Mouse (Mus musculus): ENCODE measurements around the gene Olfr1357. TPM values are rescaled to one million over a fixed set of nuclear protein-coding genes. Genes with fewer than 3 reads are reported as not detected.
"Not testable (repeated sequence)": the region's sequence is repeated elsewhere in the genome, so short reads cannot be mapped to it uniquely, and the experiment has no call there.

Gene Olfr1357
- polyA plus RNA-seq (2015; fragmentation: Nextera tagmentation; extraction: Ambion mirVana) = not detected in 2 replicates

- 94% methylated on average over 1 of the region's 1 CpGs for WGBS
- H3K27me3 ChIP-seq (ENCODE audit: control insufficient read depth, insufficient read depth, low read length) = no peaks in the 10 kb centered on the region
- H3K4me1 ChIP-seq (ENCODE audit: control insufficient read depth, insufficient read depth, low read length) = no peaks in the 10 kb centered on the region
Observed at GRCm38 (mm10) chr10:78617974-78618373, at the start of gene Olfr1357. TSS of gene Olfr1357 (minus strand) at chr10:78618074.

GRCm38 (mm10) chr10:78666696-78667095 lies 48.8 kb upstream of the Olfr1357 start:
- H3K9me3 ChIP-seq (replicated peaks; ENCODE audit: control insufficient read depth, low read length); ATAC-seq (replicated peaks; ENCODE audit: extremely low read depth, insufficient read depth, low FRiP score): not testable (repeated sequence)

More at GRCm38 (mm10) chr10:78617974-78618373, at the start of gene Olfr1357:
- Histone ChIP-seq H3K4me2 (ENCODE audit: low read depth, low read length) (no peak within 1 kb of the TSS), H3K4me3 (ENCODE audit: low read length) (no peak within 1 kb of the TSS), H3K36me3 (ENCODE audit: control insufficient read depth, insufficient read depth) (no peaks in the 10 kb centered on the region), H3K9me3 (replicated peaks; ENCODE audit: control insufficient read depth, low read length) (no peaks in the 10 kb centered on the region), H3K27ac (ENCODE audit: low read length) (no peak within 1 kb of the TSS), H3K9ac (ENCODE audit: low read length) (no peak within 1 kb of the TSS)
- ATAC-seq (replicated peaks; ENCODE audit: extremely low read depth, insufficient read depth, low FRiP score) = no peak

GRCm38 (mm10) chr10:78664546-78664945 lies 46.7 kb upstream of the Olfr1357 start:
- Histone ChIP-seq H3K4me3 (ENCODE audit: low read length) (no peak overlapping the region), H3K27ac (ENCODE audit: low read length) (no peak overlapping the region), H3K4me1 (ENCODE audit: control insufficient read depth, insufficient read depth, low read length) (no peaks in the 10 kb centered on the region), H3K27me3 (ENCODE audit: control insufficient read depth, insufficient read depth, low read length) (no peaks in the 10 kb centered on the region), H3K9ac (ENCODE audit: low read length) (no peak overlapping the region), H3K36me3 (ENCODE audit: control insufficient read depth, insufficient read depth) (no peaks in the 10 kb centered on the region), H3K9me3 (replicated peaks; ENCODE audit: control insufficient read depth, low read length) (no peaks in the 10 kb centered on the region), H3K4me2 (ENCODE audit: low read depth, low read length) (no peak overlapping the region)
- ATAC-seq (replicated peaks; ENCODE audit: extremely low read depth, insufficient read depth, low FRiP score) = no peak
- whole genome bisulfite sequencing = 88% methylated on average over 1 of the region's 1 CpGs

More at GRCm38 (mm10) chr10:78666696-78667095, 48.8 kb upstream of the Olfr1357 start:
- not testable (repeated sequence) for H3K36me3 ChIP-seq (ENCODE audit: control insufficient read depth, insufficient read depth); H3K9ac ChIP-seq (ENCODE audit: low read length); H3K4me3 ChIP-seq (ENCODE audit: low read length); H3K4me1 ChIP-seq (ENCODE audit: control insufficient read depth, insufficient read depth, low read length); H3K4me2 ChIP-seq (ENCODE audit: low read depth, low read length); H3K27ac ChIP-seq (ENCODE audit: low read length); H3K27me3 ChIP-seq (ENCODE audit: control insufficient read depth, insufficient read depth, low read length)
- 89% methylated on average over 10 of the region's 10 CpGs for WGBS

- Histone ChIP-seq H3K4me1 (ENCODE audit: control insufficient read depth, insufficient read depth, low read length) (no peaks in the 10 kb centered on the region), H3K27me3 (ENCODE audit: control insufficient read depth, insufficient read depth, low read length) (no peaks in the 10 kb centered on the region), H3K36me3 (ENCODE audit: control insufficient read depth, insufficient read depth) (no peaks in the 10 kb centered on the region), H3K27ac (ENCODE audit: low read length) (no peak overlapping the region), H3K9me3 (replicated peaks; ENCODE audit: control insufficient read depth, low read length) (no peaks in the 10 kb centered on the region), H3K9ac (ENCODE audit: low read length) (no peak overlapping the region), H3K4me2 (ENCODE audit: low read depth, low read length) (no peak overlapping the region), H3K4me3 (ENCODE audit: low read length) (no peak overlapping the region)
- 60% methylated on average over 1 of the region's 1 CpGs for WGBS
- no peak for ATAC-seq (replicated peaks; ENCODE audit: extremely low read depth, insufficient read depth, low FRiP score)
Observed at GRCm38 (mm10) chr10:78661198-78661597, 43.3 kb upstream of the Olfr1357 start.

- Histone ChIP-seq H3K9ac (ENCODE audit: low read length) (no peak overlapping the region), H3K4me2 (ENCODE audit: low read depth, low read length) (no peak overlapping the region), H3K9me3 (replicated peaks; ENCODE audit: control insufficient read depth, low read length) (no peaks in the 10 kb centered on the region), H3K36me3 (ENCODE audit: control insufficient read depth, insufficient read depth) (no peaks in the 10 kb centered on the region), H3K27ac (ENCODE audit: low read length) (no peak overlapping the region), H3K27me3 (ENCODE audit: control insufficient read depth, insufficient read depth, low read length) (no peaks in the 10 kb centered on the region), H3K4me1 (ENCODE audit: control insufficient read depth, insufficient read depth, low read length) (no peaks in the 10 kb centered on the region), H3K4me3 (ENCODE audit: low read length) (no peak overlapping the region)
- WGBS = 13% methylated on average over 6 of the region's 6 CpGs
- ATAC-seq (replicated peaks; ENCODE audit: extremely low read depth, insufficient read depth, low FRiP score) = no peak
Observed at GRCm38 (mm10) chr10:78632311-78632710, 14.4 kb upstream of the Olfr1357 start.

- Histone ChIP-seq H3K36me3 (ENCODE audit: control insufficient read depth, insufficient read depth) (no peaks in the 10 kb centered on the region), H3K4me1 (ENCODE audit: control insufficient read depth, insufficient read depth, low read length) (no peaks in the 10 kb centered on the region), H3K4me3 (ENCODE audit: low read length) (no peak overlapping the region), H3K27me3 (ENCODE audit: control insufficient read depth, insufficient read depth, low read length) (no peaks in the 10 kb centered on the region), H3K4me2 (ENCODE audit: low read depth, low read length) (no peak overlapping the region), H3K9me3 (replicated peaks; ENCODE audit: control insufficient read depth, low read length) (no peaks in the 10 kb centered on the region), H3K9ac (ENCODE audit: low read length) (no peak overlapping the region), H3K27ac (ENCODE audit: low read length) (no peak overlapping the region)
- no peak for ATAC-seq (replicated peaks; ENCODE audit: extremely low read depth, insufficient read depth, low FRiP score)
- 74% methylated on average over 4 of the region's 4 CpGs for WGBS
Observed at GRCm38 (mm10) chr10:78630194-78630593, 12.3 kb upstream of the Olfr1357 start.

- not testable (repeated sequence) for H3K4me3 ChIP-seq (ENCODE audit: low read length); H3K36me3 ChIP-seq (ENCODE audit: control insufficient read depth, insufficient read depth); H3K27ac ChIP-seq (ENCODE audit: low read length); ATAC-seq (replicated peaks; ENCODE audit: extremely low read depth, insufficient read depth, low FRiP score); H3K4me1 ChIP-seq (ENCODE audit: control insufficient read depth, insufficient read depth, low read length); H3K9ac ChIP-seq (ENCODE audit: low read length); H3K4me2 ChIP-seq (ENCODE audit: low read depth, low read length); H3K27me3 ChIP-seq (ENCODE audit: control insufficient read depth, insufficient read depth, low read length); H3K9me3 ChIP-seq (replicated peaks; ENCODE audit: control insufficient read depth, low read length)
- 75% methylated on average over 3 of the region's 3 CpGs for WGBS
Observed at GRCm38 (mm10) chr10:78623143-78623542, 5.3 kb upstream of the Olfr1357 start.

- ATAC-seq (replicated peaks; ENCODE audit: extremely low read depth, insufficient read depth, low FRiP score) = no peak
- Histone ChIP-seq H3K27me3 (ENCODE audit: control insufficient read depth, insufficient read depth, low read length) (no peaks in the 10 kb centered on the region; the same call in 1 of the 2 replicates), H3K9ac (ENCODE audit: low read length) (no peak overlapping the region), H3K4me3 (ENCODE audit: low read length) (no peak overlapping the region), H3K9me3 (replicated peaks; ENCODE audit: control insufficient read depth, low read length) (no peaks in the 10 kb centered on the region), H3K4me1 (ENCODE audit: control insufficient read depth, insufficient read depth, low read length) (no peaks in the 10 kb centered on the region), H3K27ac (ENCODE audit: low read length) (no peak overlapping the region), H3K4me2 (ENCODE audit: low read depth, low read length) (no peak overlapping the region), H3K36me3 (ENCODE audit: control insufficient read depth, insufficient read depth) (no peaks in the 10 kb centered on the region)
- 69% methylated on average over 3 of the region's 3 CpGs for WGBS
Observed at GRCm38 (mm10) chr10:78607602-78608001, 10.3 kb downstream of the Olfr1357 start.

GRCm38 (mm10) chr10:78605080-78605479 lies 12.8 kb downstream of the Olfr1357 start:
- no peak overlapping the region for H3K9ac ChIP-seq (ENCODE audit: low read length)
- no peaks in the 10 kb centered on the region for H3K36me3 ChIP-seq (ENCODE audit: control insufficient read depth, insufficient read depth)
- no peak overlapping the region for H3K27ac ChIP-seq (ENCODE audit: low read length)
- H3K9me3 ChIP-seq (replicated peaks; ENCODE audit: control insufficient read depth, low read length) = no peaks in the 10 kb centered on the region
- ATAC-seq (replicated peaks; ENCODE audit: extremely low read depth, insufficient read depth, low FRiP score) = no peak
- no peak overlapping the region for H3K4me2 ChIP-seq (ENCODE audit: low read depth, low read length)
- no peaks in the 10 kb centered on the region for H3K4me1 ChIP-seq (ENCODE audit: control insufficient read depth, insufficient read depth, low read length)
- H3K4me3 ChIP-seq (ENCODE audit: low read length) = no peak overlapping the region
- H3K27me3 ChIP-seq (ENCODE audit: control insufficient read depth, insufficient read depth, low read length) = no peaks in the 10 kb centered on the region; the same call in 1 of the 2 replicates
- 35% methylated on average over 3 of the region's 3 CpGs for WGBS

Measured in heart, embryonic 16.5 days (tissue).